Mouse (Mus musculus) cortical plate, adult 2 months (tissue): ENCODE measurements around the gene Prr9. TPM values are rescaled to one million over a fixed set of nuclear protein-coding genes. Genes with fewer than 3 reads are reported as not detected.
A peak's percentile ranks its signal among the peaks of the same experiment; 100 is the strongest.

ENCODE experiments used
- H3K27ac ChIP-seq: fragments of 200-500 bp; 2 replicates; pipeline ENCODE4 v1.5.1; 2012; ENCODE audit warnings: low read length, control low read depth, inconsistent platforms; ENCODE audit not compliant: insufficient read depth
- H3K4me1 ChIP-seq: fragments of 200-500 bp; 2 replicates; pipeline ENCODE4 v1.6.1; 2011; ENCODE audit warnings: low read length; ENCODE audit not compliant: control insufficient read depth, insufficient read depth
- H3K4me3 ChIP-seq: fragments of 200-500 bp; 2 replicates; pipeline ENCODE4 v1.5.1; 2011; ENCODE audit warnings: mild to moderate bottlenecking, low read length, control low read depth; ENCODE audit not compliant: insufficient read depth
- CTCF ChIP-seq: fragments of 200-500 bp; IDR thresholded peaks from 2 replicates; pipeline ENCODE4 v1.5.1; 2011; ENCODE audit warnings: mild to moderate bottlenecking, control low read depth, low read length; ENCODE audit not compliant: insufficient read depth; ENCODE audit errors: extremely low read depth
- POLR2A ChIP-seq: fragments of 200-500 bp; IDR thresholded peaks from 2 replicates; pipeline ENCODE4 v1.6.1; 2011; ENCODE audit warnings: mild to moderate bottlenecking, low read length, control low read depth; ENCODE audit not compliant: insufficient read depth; ENCODE audit errors: extremely low read depth
- polyA plus RNA-seq: library from polyadenylated mRNA; depleted of rRNA; stranded (reverse); fragments of >200 nt; gene quantifications from 2 replicates; pipeline ENCODE4 v1.2.3, GENCODE M21; 2012; rRNA removed

Prr9 gene
- not detected in 2 replicates for polyA plus RNA-seq

GRCm38 (mm10) chr3:92123847-92124246, at the start of gene Prr9:
Prr9 (minus strand) TSS chr3:92123947.
- Histone ChIP-seq H3K27ac (no peak within 1 kb of the TSS), H3K4me3 (no peak within 1 kb of the TSS), H3K4me1 (no peaks in the 10 kb centered on the region)
- no peak for TF ChIP-seq CTCF
- TF ChIP-seq POLR2A, result no peak

- no peaks in the 10 kb centered on the region for H3K4me1 ChIP-seq
- no peak overlapping the region for H3K27ac ChIP-seq
- H3K4me3 ChIP-seq, result no peak overlapping the region
- TF ChIP-seq POLR2A (no peak), CTCF (no peak)
These were observed 46.1 kb upstream of the Prr9 start for GRCm38 (mm10) chr3:92169847-92170246.

GRCm38 (mm10) chr3:92153322-92153721, 29.6 kb upstream of the Prr9 start:
- TF ChIP-seq CTCF (peak; percentile 46; the same call in 1 of the 2 replicates), POLR2A (no peak)
- Histone ChIP-seq H3K4me3 (no peak overlapping the region), H3K4me1 (no peaks in the 10 kb centered on the region), H3K27ac (no peak overlapping the region)

- TF ChIP-seq POLR2A, result no peak
- TF ChIP-seq CTCF, result peak; percentile 72
- H3K27ac ChIP-seq, result no peak overlapping the region
These were observed 27.0 kb upstream of the Prr9 start for GRCm38 (mm10) chr3:92150631-92151277.

GRCm38 (mm10) chr3:92147913-92148312, 24.2 kb upstream of the Prr9 start:
- Histone ChIP-seq H3K4me3 (no peak overlapping the region), H3K27ac (no peak overlapping the region), H3K4me1 (no peaks in the 10 kb centered on the region)
- TF ChIP-seq CTCF (no peak), POLR2A (no peak)

More at GRCm38 (mm10) chr3:92150631-92151277, 27.0 kb upstream of the Prr9 start:
- Histone ChIP-seq H3K4me3 (no peak overlapping the region), H3K4me1 (no peaks in the 10 kb centered on the region)

- H3K27ac ChIP-seq, result no peak overlapping the region
- peak; percentile 25; the same call in 1 of the 2 replicates for TF ChIP-seq CTCF
- TF ChIP-seq POLR2A, result no peak
- H3K4me1 ChIP-seq, result no peaks in the 10 kb centered on the region
- H3K4me3 ChIP-seq, result no peak overlapping the region
These were observed 23.7 kb upstream of the Prr9 start for GRCm38 (mm10) chr3:92147420-92147819.

GRCm38 (mm10) chr3:92142644-92143043, 18.9 kb upstream of the Prr9 start, which contains the start of gene Lelp1:
Lelp1 (minus strand) TSS chr3:92142744.
- TF ChIP-seq POLR2A (no peak), CTCF (no peak)
- H3K4me3 ChIP-seq, result no peak within 1 kb of the TSS
- no peaks in the 10 kb centered on the region for H3K4me1 ChIP-seq

GRCm38 (mm10) chr3:92120902-92121301, 2.8 kb downstream of the Prr9 start:
- Histone ChIP-seq H3K4me1 (no peaks in the 10 kb centered on the region), H3K27ac (no peak overlapping the region), H3K4me3 (no peak overlapping the region)
- TF ChIP-seq CTCF, result no peak

More at GRCm38 (mm10) chr3:92142644-92143043, 18.9 kb upstream of the Prr9 start, which contains the start of gene Lelp1:
- no peak within 1 kb of the TSS for H3K27ac ChIP-seq

- Histone ChIP-seq H3K27ac (no peak overlapping the region), H3K4me3 (no peak overlapping the region), H3K4me1 (no peaks in the 10 kb centered on the region)
- no peak for TF ChIP-seq POLR2A
- TF ChIP-seq CTCF, result peak; percentile 44; the same call in 1 of the 2 replicates
These were observed 5.8 kb downstream of the Prr9 start for GRCm38 (mm10) chr3:92117930-92118329.

- Histone ChIP-seq H3K27ac (no peak overlapping the region), H3K4me3 (no peak overlapping the region), H3K4me1 (no peaks in the 10 kb centered on the region)
- TF ChIP-seq POLR2A, result no peak
- TF ChIP-seq CTCF, result no peak
These were observed 12.2 kb downstream of the Prr9 start for GRCm38 (mm10) chr3:92111526-92111925.

- Histone ChIP-seq H3K4me3 (no peak overlapping the region), H3K27ac (no peak overlapping the region), H3K4me1 (no peaks in the 10 kb centered on the region)
- TF ChIP-seq POLR2A (no peak), CTCF (no peak)
These were observed 13.0 kb downstream of the Prr9 start for GRCm38 (mm10) chr3:92110790-92111189.
